In genomic region chr16:87432033-87432814, GRCm38 (mm10) we compare ENCODE assay signal across 7 mouse cellular contexts. TPM values are rescaled to one million over a fixed set of nuclear protein-coding genes. Genes with fewer than 3 reads are reported as not detected.
DNase-seq lines count a peak whose midpoint lies in the region; ATAC-seq lines count a peak whose summit lies in the region.

TSS of gene Ltn1 (minus strand) at chr16:87432612.

- peak within 1 kb of the TSS; percentile 74 for H3K4me2 ChIP-seq in intestine, embryonic 15.5 days (replicated peaks)

- no peaks in the 10 kb centered on the region for H3K4me1 ChIP-seq in intestine, embryonic 15.5 days (replicated peaks)
- H3K4me1 ChIP-seq in midbrain, embryonic 10.5 days = peaks cover 12% of the 10 kb centered on the region

- no peaks in the 10 kb centered on the region for H3K27me3 ChIP-seq in intestine, embryonic 15.5 days (replicated peaks)
- H3K27me3 ChIP-seq in midbrain, embryonic 10.5 days (ENCODE audit: low read depth, poor library complexity, severe bottlenecking) = no peaks in the 10 kb centered on the region

- peak within 1 kb of the TSS; percentile 81 for H3K9ac ChIP-seq in intestine, embryonic 15.5 days

- intact Hi-C loops in gastrocnemius, postnatal 36 days (cut with DNase I) = loop anchor here (1.0 kb wide), 1 partner anchor 63 kb away; the partner anchor contains the start of gene Cct8
- intact Hi-C loops in left cerebral cortex, postnatal 25 days (cut with DNase I) = loop anchor here (2.0 kb wide), 1 partner anchor 23 kb away; the partner anchor contains the start of gene Usp16

- H3K36me3 ChIP-seq in intestine, embryonic 15.5 days = 0 out of 2 replicates have a peak, but pooled peaks cover 3% of the 10 kb centered on the region
- peaks cover 7% of the 10 kb centered on the region; the same call in 1 of the 2 replicates for H3K36me3 ChIP-seq in midbrain, embryonic 10.5 days

- ATAC-seq in intestine, embryonic 15.5 days = peak; percentile 99

- no peaks in the 10 kb centered on the region for H3K9me3 ChIP-seq in intestine, embryonic 15.5 days
- H3K9me3 ChIP-seq in midbrain, embryonic 10.5 days (replicated peaks) = no peaks in the 10 kb centered on the region

- peak; percentile 99 for DNase-seq in adrenal gland, adult 2 months
- DNase-seq in embryo, embryonic 11.5 days (ENCODE audit: low read depth, low spot score) = peak; percentile 98
- peak; percentile 96 to 97 for DNase-seq in gastrocnemius, postnatal 36 days
- peak; percentile 98 to 99 for DNase-seq in left cerebral cortex, postnatal 25 days (ENCODE audit: low spot score in 2 of 2)
- peak; percentile 99 for DNase-seq in midbrain, embryonic 10.5 days (ENCODE audit: low spot score)
- DNase-seq in right cerebral cortex, postnatal 4 days = peak; percentile 96

- H3K27ac ChIP-seq in intestine, embryonic 15.5 days = 0 out of 2 replicates have a peak within 1 kb of the TSS, but pooled peaks have one; percentile 54
- peak within 1 kb of the TSS; percentile 86 for H3K27ac ChIP-seq in midbrain, embryonic 10.5 days (replicated peaks)

- peak within 1 kb of the TSS; percentile 76 for H3K4me3 ChIP-seq in intestine, embryonic 15.5 days (replicated peaks)
- H3K4me3 ChIP-seq in midbrain, embryonic 10.5 days = peak within 1 kb of the TSS; percentile 93

- WGBS in intestine, embryonic 15.5 days = under 1% methylated on average over 56 of the region's 56 CpGs
- whole genome bisulfite sequencing in midbrain, embryonic 10.5 days = under 1% methylated on average over 56 of the region's 56 CpGs

RNA-seq across cellular contexts. Expression of gene Ltn1, which starts in this region (rescaled TPM):
- 10 to 100 TPM; 29.6 to 32.0 TPM for total RNA-seq in adrenal gland, adult 2 months (2021)
- polyA plus RNA-seq in adrenal gland, adult 2 months (2012; rRNA removed) = 1.6 and 1.8 TPM in 2 replicates
- total RNA-seq in gastrocnemius, postnatal 36 days (2021) = 10 to 100 TPM; 22.1 to 24.6 TPM
- 22.9 and 26.8 TPM in 2 replicates for polyA plus RNA-seq in intestine, embryonic 15.5 days (2015; fragmentation: Nextera tagmentation; extraction: Ambion mirVana)
- 10 to 100 TPM; 47.3 to 49.5 TPM for total RNA-seq in left cerebral cortex, postnatal 25 days (2021)
- 25.4 and 32.5 TPM in 2 replicates for polyA plus RNA-seq in midbrain, embryonic 10.5 days (2016; fragmentation: Nextera tagmentation; extraction: Ambion mirVana)

Comparison
In these comparisons a context has a peak if more than half of its experiments do, and no peak if none do; other contexts are left out.
1. Peak in every context shown above with its lines: DNase-seq, ATAC-seq, H3K4me3 ChIP-seq and H3K27ac ChIP-seq.